Mouse (Mus musculus): ENCODE measurements around the gene Cds2. TPM values are rescaled to one million over a fixed set of nuclear protein-coding genes. Genes with fewer than 3 reads are reported as not detected.

Gene Cds2
- polyA plus RNA-seq, 1 experiment from 2014 or later: 22.7 TPM

GRCm38 (mm10) chr2:132272694-132273389 lies 9.9 kb downstream of the Cds2 start:
- H3K36me3 ChIP-seq: peaks cover 7% of the 10 kb centered on the region
- 81% methylated on average over 6 of the region's 6 CpGs for WGBS
- H3K4me1 ChIP-seq: no peaks in the 10 kb centered on the region
- no peak overlapping the region for H3K4me3 ChIP-seq
- no peaks in the 10 kb centered on the region for H3K9me3 ChIP-seq (replicated peaks)
- no peak overlapping the region for H3K27ac ChIP-seq (replicated peaks)
- H3K27me3 ChIP-seq (ENCODE audit: low read depth, poor library complexity, severe bottlenecking): no peaks in the 10 kb centered on the region
- no peak for DNase-seq (ENCODE audit: low spot score)

GRCm38 (mm10) chr2:132275527-132275926 lies 12.6 kb downstream of the Cds2 start:
- peaks cover 14% of the 10 kb centered on the region for H3K4me1 ChIP-seq
- H3K4me3 ChIP-seq: no peak overlapping the region
- H3K27me3 ChIP-seq (ENCODE audit: low read depth, poor library complexity, severe bottlenecking): no peaks in the 10 kb centered on the region
- H3K27ac ChIP-seq (replicated peaks): no peak overlapping the region
- 76% methylated on average over 4 of the region's 4 CpGs for WGBS
- DNase-seq (ENCODE audit: low spot score): no peak
- H3K9me3 ChIP-seq (replicated peaks): no peaks in the 10 kb centered on the region
- H3K36me3 ChIP-seq: peaks cover 12% of the 10 kb centered on the region

- Histone ChIP-seq H3K27me3 (ENCODE audit: low read depth, poor library complexity, severe bottlenecking) (no peaks in the 10 kb centered on the region), H3K9me3 (replicated peaks) (no peaks in the 10 kb centered on the region), H3K4me1 (peaks cover 17% of the 10 kb centered on the region), H3K27ac (replicated peaks) (no peak overlapping the region), H3K4me3 (no peak overlapping the region), H3K36me3 (peaks cover 18% of the 10 kb centered on the region)
- WGBS: 82% methylated on average over 4 of the region's 4 CpGs
- DNase-seq (ENCODE audit: low spot score): no peak
These were observed 13.3 kb downstream of the Cds2 start for GRCm38 (mm10) chr2:132276249-132276648.

- Histone ChIP-seq H3K4me1 (peaks cover 38% of the 10 kb centered on the region), H3K9me3 (replicated peaks) (no peaks in the 10 kb centered on the region), H3K36me3 (peaks cover 21% of the 10 kb centered on the region), H3K27me3 (ENCODE audit: low read depth, poor library complexity, severe bottlenecking) (no peaks in the 10 kb centered on the region), H3K4me3 (no peak overlapping the region), H3K27ac (replicated peaks) (no peak overlapping the region)
- 73% methylated on average over 8 of the region's 8 CpGs for WGBS
- DNase-seq (ENCODE audit: low spot score): no peak
These were observed 15.4 kb downstream of the Cds2 start for GRCm38 (mm10) chr2:132278273-132278853.

- Histone ChIP-seq H3K36me3 (peaks cover 16% of the 10 kb centered on the region), H3K27ac (replicated peaks) (no peak overlapping the region), H3K9me3 (replicated peaks) (no peaks in the 10 kb centered on the region), H3K4me3 (no peak overlapping the region), H3K27me3 (ENCODE audit: low read depth, poor library complexity, severe bottlenecking) (no peaks in the 10 kb centered on the region), H3K4me1 (peaks cover 46% of the 10 kb centered on the region)
- no peak for DNase-seq (ENCODE audit: low spot score)
- WGBS: 55% methylated on average over 3 of the region's 3 CpGs
These were observed 16.5 kb downstream of the Cds2 start for GRCm38 (mm10) chr2:132279336-132279882.

- H3K9me3 ChIP-seq (replicated peaks): no peaks in the 10 kb centered on the region
- H3K36me3 ChIP-seq: peaks cover 16% of the 10 kb centered on the region
- no peak overlapping the region for H3K27ac ChIP-seq (replicated peaks)
- no peaks in the 10 kb centered on the region for H3K27me3 ChIP-seq (ENCODE audit: low read depth, poor library complexity, severe bottlenecking)
- 83% methylated on average over 4 of the region's 4 CpGs for WGBS
- H3K4me1 ChIP-seq: peaks cover 46% of the 10 kb centered on the region
- DNase-seq (ENCODE audit: low spot score): no peak
- no peak overlapping the region for H3K4me3 ChIP-seq
These were observed 17.0 kb downstream of the Cds2 start for GRCm38 (mm10) chr2:132279978-132280377.

GRCm38 (mm10) chr2:132280518-132281120 lies 17.7 kb downstream of the Cds2 start:
- H3K27ac ChIP-seq (replicated peaks): no peak overlapping the region
- 91% methylated on average over 10 of the region's 10 CpGs for WGBS

GRCm38 (mm10) chr2:132281560-132282452 lies 18.9 kb downstream of the Cds2 start:
- Histone ChIP-seq H3K27me3 (ENCODE audit: low read depth, poor library complexity, severe bottlenecking) (no peaks in the 10 kb centered on the region), H3K4me3 (no peak overlapping the region), H3K4me1 (peaks cover 46% of the 10 kb centered on the region), H3K27ac (replicated peaks) (no peak overlapping the region), H3K9me3 (replicated peaks) (peaks cover 4% of the 10 kb centered on the region), H3K36me3 (peaks cover 23% of the 10 kb centered on the region)
- DNase-seq (ENCODE audit: low spot score): no peak
- 63% methylated on average over 10 of the region's 10 CpGs for WGBS

More at GRCm38 (mm10) chr2:132280518-132281120, 17.7 kb downstream of the Cds2 start:
- peaks cover 46% of the 10 kb centered on the region for H3K4me1 ChIP-seq
- peaks cover 18% of the 10 kb centered on the region for H3K36me3 ChIP-seq
- DNase-seq (ENCODE audit: low spot score): no peak
- no peaks in the 10 kb centered on the region for H3K27me3 ChIP-seq (ENCODE audit: low read depth, poor library complexity, severe bottlenecking)
- no peak overlapping the region for H3K4me3 ChIP-seq
- no peaks in the 10 kb centered on the region for H3K9me3 ChIP-seq (replicated peaks)

GRCm38 (mm10) chr2:132282453-132283174 lies 19.7 kb downstream of the Cds2 start:
- Histone ChIP-seq H3K36me3 (peaks cover 23% of the 10 kb centered on the region), H3K4me3 (peak overlapping the region; percentile 30), H3K9me3 (replicated peaks) (peaks cover 8% of the 10 kb centered on the region), H3K4me1 (peaks cover 46% of the 10 kb centered on the region), H3K27me3 (ENCODE audit: low read depth, poor library complexity, severe bottlenecking) (no peaks in the 10 kb centered on the region), H3K27ac (replicated peaks) (peak overlapping the region; percentile 61)
- WGBS: 20% methylated on average over 12 of the region's 12 CpGs
- peak; percentile 23 for DNase-seq (ENCODE audit: low spot score)

- Histone ChIP-seq H3K27me3 (ENCODE audit: low read depth, poor library complexity, severe bottlenecking) (no peaks in the 10 kb centered on the region), H3K4me3 (peak overlapping the region; percentile 30; the same call in 1 of the 2 replicates), H3K36me3 (peaks cover 22% of the 10 kb centered on the region), H3K4me1 (peaks cover 42% of the 10 kb centered on the region), H3K27ac (replicated peaks) (peak overlapping the region; percentile 61), H3K9me3 (replicated peaks) (peaks cover 8% of the 10 kb centered on the region)
- DNase-seq (ENCODE audit: low spot score): peak; percentile 31
- 61% methylated on average over 15 of the region's 15 CpGs for WGBS
These were observed 20.5 kb downstream of the Cds2 start for GRCm38 (mm10) chr2:132283236-132284070.

- Histone ChIP-seq H3K36me3 (peaks cover 21% of the 10 kb centered on the region), H3K27ac (replicated peaks) (no peak overlapping the region)
These were observed 21.7 kb downstream of the Cds2 start for GRCm38 (mm10) chr2:132284492-132285139.

More at GRCm38 (mm10) chr2:132284492-132285139, 21.7 kb downstream of the Cds2 start:
- H3K4me3 ChIP-seq: no peak overlapping the region
- no peak for DNase-seq (ENCODE audit: low spot score)
- H3K9me3 ChIP-seq (replicated peaks): peaks cover 8% of the 10 kb centered on the region
- 85% methylated on average over 12 of the region's 12 CpGs for WGBS
- no peaks in the 10 kb centered on the region for H3K27me3 ChIP-seq (ENCODE audit: low read depth, poor library complexity, severe bottlenecking)
- H3K4me1 ChIP-seq: peaks cover 37% of the 10 kb centered on the region
